Mouse (Mus musculus) midbrain, embryonic 14.5 days (tissue): ENCODE results near the gene Mdfic. TPM values are rescaled to one million over a fixed set of nuclear protein-coding genes. Genes with fewer than 3 reads are reported as not detected.

Experiments
- ATAC-seq: fragments of 200-750 bp; cut with Nextera tagmentation; 2 replicates; pipeline ENCODE4 v1.8.0; 2017; ENCODE audit warnings: moderate number of reproducible peaks, moderate library complexity; ENCODE audit not compliant: low FRiP score, low TSS enrichment
- DNase-seq: peaks from one replicate; pipeline ENCODE4 v3.0.0-alpha.2; 2015
- H3K27ac ChIP-seq: fragments of 300-500 bp; sonication (generic); replicated peaks from 2 replicates; pipeline ENCODE4 v1.5.1; 2014; ENCODE audit warnings: mild to moderate bottlenecking, low read depth, low read length, moderate library complexity
- H3K27me3 ChIP-seq: fragments of 300-500 bp; sonication (generic); 2 replicates; pipeline ENCODE4 v1.6.1; 2014; ENCODE audit warnings: low read length, control low read depth, mixed read lengths; ENCODE audit not compliant: control insufficient read depth, insufficient read depth
- H3K36me3 ChIP-seq: fragments of 300-500 bp; sonication (generic); 2 replicates; pipeline ENCODE4 v1.6.1; 2014; ENCODE audit warnings: low read length, control low read depth; ENCODE audit not compliant: control insufficient read depth, insufficient read depth
- H3K4me1 ChIP-seq: fragments of 300-500 bp; sonication (generic); 2 replicates; pipeline ENCODE4 v1.6.1; 2014; ENCODE audit warnings: mild to moderate bottlenecking, antibody characterized with exemption, low read length, control low read depth; ENCODE audit not compliant: control insufficient read depth, insufficient read depth
- H3K4me2 ChIP-seq: fragments of 300-500 bp; sonication (generic); 2 replicates; pipeline ENCODE4 v1.6.1; 2014; ENCODE audit warnings: mild to moderate bottlenecking, low read length, moderate library complexity
- H3K4me3 ChIP-seq: fragments of 300-500 bp; sonication (generic); replicated peaks from 2 replicates; pipeline ENCODE4 v1.5.1; 2014; ENCODE audit warnings: low read depth, low read length
- H3K9ac ChIP-seq: fragments of 300-500 bp; sonication (generic); replicated peaks from 2 replicates; pipeline ENCODE4 v1.6.1; 2014; ENCODE audit warnings: mild to moderate bottlenecking, low read length, moderate library complexity
- H3K9me3 ChIP-seq: fragments of 300-500 bp; sonication (generic); 2 replicates; pipeline ENCODE4 v1.6.1; 2016; ENCODE audit warnings: low read length, control low read depth, mixed read lengths; ENCODE audit not compliant: control insufficient read depth
- WGBS: fragments of 180-500 bp; shearing (Covaris S2); extraction: QIAGEN DNeasy Blood & Tissue Kit; methylation state at CpG from one replicate; pipeline ENCODE4 v1.1.7; 2014; 5-methylcytosine and 5-hydroxymethylcytosine counted together
- polyA plus RNA-seq: library from polyadenylated mRNA; unstranded; fragments of >200 nt; fragmentation: Nextera tagmentation; extraction: Ambion mirVana; gene quantifications from 2 replicates; pipeline ENCODE4 v1.2.1, GENCODE M21; 2014

Gene Mdfic
- polyA plus RNA-seq, 1 experiment from 2014 or later = 1.1 TPM

GRCm38 (mm10) chr6:15839831-15840230 is 119.4 kb downstream of the Mdfic start:
- H3K4me2 ChIP-seq = no peak overlapping the region
- H3K36me3 ChIP-seq = no peaks in the 10 kb centered on the region
- H3K27ac ChIP-seq = no peak overlapping the region
- 83% methylated on average over 3 of the region's 3 CpGs for WGBS
- no peak overlapping the region for H3K4me3 ChIP-seq
- no peak overlapping the region for H3K9ac ChIP-seq
- DNase-seq (no peak), ATAC-seq (no peak)
- H3K4me1 ChIP-seq = no peaks in the 10 kb centered on the region
- no peaks in the 10 kb centered on the region for H3K9me3 ChIP-seq
- H3K27me3 ChIP-seq = no peaks in the 10 kb centered on the region

DNA sequence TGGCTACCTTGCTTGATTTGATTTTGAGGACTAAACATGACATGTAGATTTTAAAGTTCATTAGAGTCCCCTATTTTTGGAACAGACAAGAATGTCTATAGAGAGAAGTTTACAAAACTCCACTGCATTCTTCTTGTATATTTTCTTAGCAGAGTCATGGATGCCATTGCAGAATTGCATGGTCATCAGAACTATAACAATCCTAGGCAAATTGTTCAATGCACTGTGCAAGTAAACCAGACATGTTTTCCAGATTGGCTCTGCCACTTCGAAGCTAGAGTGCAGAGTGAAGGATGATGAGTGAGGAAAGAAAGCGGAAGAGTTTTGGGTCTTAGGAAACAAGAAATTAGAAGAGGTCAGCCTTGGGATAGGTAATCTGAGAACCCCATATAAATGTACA is 120.0 kb downstream of the Mdfic start:
- Histone ChIP-seq H3K4me3 (no peak overlapping the region), H3K27me3 (no peaks in the 10 kb centered on the region), H3K9ac (no peak overlapping the region), H3K9me3 (no peaks in the 10 kb centered on the region), H3K36me3 (no peaks in the 10 kb centered on the region), H3K4me2 (no peak overlapping the region), H3K4me1 (no peaks in the 10 kb centered on the region), H3K27ac (no peak overlapping the region)
- no peak for DNase-seq
- no peak for ATAC-seq
- WGBS = 83% methylated on average over 2 of the region's 2 CpGs

GRCm38 (mm10) chr6:15841476-15842209 is 121.2 kb downstream of the Mdfic start:
- Histone ChIP-seq H3K27ac (no peak overlapping the region), H3K36me3 (no peaks in the 10 kb centered on the region), H3K4me3 (no peak overlapping the region), H3K4me2 (no peak overlapping the region), H3K9ac (no peak overlapping the region), H3K9me3 (no peaks in the 10 kb centered on the region), H3K4me1 (no peaks in the 10 kb centered on the region), H3K27me3 (no peaks in the 10 kb centered on the region)
- ATAC-seq = no peak; the same call in 1 of the 2 replicates
- DNase-seq = no peak
- 83% methylated on average over 5 of the region's 5 CpGs for WGBS

- H3K27ac ChIP-seq = no peak overlapping the region
- no peak overlapping the region for H3K4me3 ChIP-seq
- WGBS = 96% methylated on average over 3 of the region's 3 CpGs
- no peak overlapping the region for H3K4me2 ChIP-seq
- DNase-seq (no peak), ATAC-seq (no peak)
- no peaks in the 10 kb centered on the region for H3K36me3 ChIP-seq
- no peaks in the 10 kb centered on the region for H3K4me1 ChIP-seq
- H3K9ac ChIP-seq = no peak overlapping the region
- no peaks in the 10 kb centered on the region for H3K27me3 ChIP-seq
- H3K9me3 ChIP-seq = no peaks in the 10 kb centered on the region
Observed at GRCm38 (mm10) chr6:15843295-15843694, 122.8 kb downstream of the Mdfic start.

DNA sequence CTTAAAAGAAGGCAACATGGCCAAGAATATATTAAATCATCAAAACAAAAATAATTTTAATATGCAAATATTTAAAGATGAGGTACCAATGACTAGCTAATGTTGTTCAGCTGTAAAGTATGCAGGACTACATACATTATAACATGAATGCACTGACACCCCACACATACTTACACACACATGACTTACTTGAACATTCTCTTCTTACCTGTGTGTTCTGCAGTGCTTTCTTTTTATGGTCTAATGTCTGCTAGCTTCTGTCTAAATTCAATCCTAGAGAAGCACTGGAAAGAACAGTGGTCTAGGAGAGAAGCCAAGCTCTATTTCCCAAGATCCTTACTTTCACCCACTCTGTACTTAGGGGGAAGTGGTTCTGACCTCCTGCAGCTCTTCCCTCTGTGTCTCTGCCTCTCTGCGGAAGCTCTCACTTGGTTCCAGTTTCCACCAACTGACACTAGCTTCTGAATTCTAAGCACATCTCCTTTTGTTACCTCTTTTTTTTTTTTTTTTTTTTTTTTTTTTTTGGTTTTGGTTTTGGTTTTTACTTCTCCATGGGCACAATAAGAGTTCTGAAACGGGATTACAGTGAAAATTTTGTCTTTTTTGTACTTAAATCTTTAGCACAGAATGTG is 125.4 kb downstream of the Mdfic start:
- Histone ChIP-seq H3K9me3 (no peaks in the 10 kb centered on the region), H3K9ac (no peak overlapping the region), H3K4me1 (no peaks in the 10 kb centered on the region), H3K4me3 (no peak overlapping the region), H3K4me2 (no peak overlapping the region), H3K27ac (no peak overlapping the region), H3K36me3 (no peaks in the 10 kb centered on the region), H3K27me3 (no peaks in the 10 kb centered on the region)
- DNase-seq (no peak), ATAC-seq (no peak)
- WGBS = 58% methylated on average over 2 of the region's 2 CpGs
